ENCODE assay signal across 10 mouse cellular contexts in genomic region chr1:171248386-171249226, GRCm38 (mm10). TPM values are rescaled to one million over a fixed set of nuclear protein-coding genes. Genes with fewer than 3 reads are reported as not detected.
DNase-seq lines count a peak whose midpoint lies in the region; TF ChIP-seq lines count a peak whose summit lies in the region.
"Had no signal": no experiment of that assay in that cellular context is flagged by ENCODE, and none has a peak within 500 bp of the region (broad histone marks: within the 10 kb centered on the region; RNA-seq: fewer than 3 reads in every experiment).

No protein-coding gene starts in this region.

- H3K27ac ChIP-seq in gastrocnemius, adult 2 months = peak overlapping the region; percentile 97

- TF ChIP-seq CTCF in gastrocnemius, adult 2 months (IDR thresholded peaks at IDR 0.05) = no peak

- H3K4me3 ChIP-seq in gastrocnemius, adult 2 months = peak overlapping the region; percentile 89

- intact Hi-C loops in gastrocnemius, adult 2 months (cut with DNase I) = no loop called here
- intact Hi-C loops in gastrocnemius, postnatal 36 days (cut with DNase I) = no loop called here

- DNase-seq in gastrocnemius, adult 2 months = peak; percentile 14
- no peak for DNase-seq in gastrocnemius, postnatal 36 days
- peak; percentile 69 for DNase-seq in retina, postnatal 1 day
- no peak for DNase-seq in retina, embryonic 14.5 days (ENCODE audit: low spot score)
- DNase-seq in kidney, postnatal 10 days = peak; percentile 42
- no peak for DNase-seq in urinary bladder, postnatal 36 days (ENCODE audit: low spot score in 2 of 2)
- DNase-seq in frontal cortex, postnatal 14 days (ENCODE audit: low spot score in 2 of 2) = no peak
- no peak for DNase-seq in urinary bladder, adult 2 months (ENCODE audit: low spot score)

RNA-seq across cellular contexts. Expression of gene Adamts4, which starts 1.6 kb away (rescaled TPM):
- total RNA-seq in gastrocnemius, adult 2 months (2021) = under 1 TPM; 0.15 to 0.73 TPM
- total RNA-seq in gastrocnemius, postnatal 36 days (2021) = under 1 TPM; 0.28 to 0.54 TPM
- polyA plus RNA-seq in urinary bladder, adult 2 months (2012; rRNA removed) = 0.43 and 0.46 TPM in 2 replicates
- total RNA-seq: MEL had no signal

RNA-seq across cellular contexts. Expression of gene Ndufs2, which starts 2.6 kb away (rescaled TPM):
- 1,000 to 10,000 TPM; 1,014 to 1,063 TPM for total RNA-seq in gastrocnemius, adult 2 months (2021)
- 100 to 1,000 TPM; 874 to 989 TPM for total RNA-seq in gastrocnemius, postnatal 36 days (2021)
- 110 and 141 TPM in 2 replicates for polyA plus RNA-seq in urinary bladder, adult 2 months (2012; rRNA removed)

RNA-seq across cellular contexts. Expression of gene Fcer1g, which starts 14.4 kb away (rescaled TPM):
- 1 to 10 TPM; 2.5 to 6.1 TPM for total RNA-seq in gastrocnemius, adult 2 months (2021)
- total RNA-seq in gastrocnemius, postnatal 36 days (2021) = 1 to 10 TPM; 2.5 to 4.9 TPM
- 64.8 and 72.7 TPM in 2 replicates for polyA plus RNA-seq in urinary bladder, adult 2 months (2012; rRNA removed)

RNA-seq across cellular contexts. Expression of gene B4galt3, which starts 21.5 kb away (rescaled TPM):
- total RNA-seq in gastrocnemius, adult 2 months (2021) = 10 to 100 TPM; 12.1 to 12.5 TPM
- 10 to 100 TPM in 1 of 2 experiments, 1 to 10 TPM in 1; 9.6 to 10.5 TPM for total RNA-seq in gastrocnemius, postnatal 36 days (2021)
- 71.4 and 74.6 TPM in 2 replicates for polyA plus RNA-seq in urinary bladder, adult 2 months (2012; rRNA removed)

RNA-seq across cellular contexts. Expression of gene Apoa2, which starts 23.8 kb away (rescaled TPM):
- total RNA-seq in gastrocnemius, adult 2 months (2021) = under 1 TPM in 1 of 2 experiments, not detected in 1; 0.59 TPM
- 1 to 10 TPM in 1 of 2 experiments, not detected in 1; 1.7 TPM for total RNA-seq in gastrocnemius, postnatal 36 days (2021)
- 1.0 and 1.8 TPM in 2 replicates for polyA plus RNA-seq in urinary bladder, adult 2 months (2012; rRNA removed)
- total RNA-seq: MEL had no signal
- polyA plus RNA-seq: macrophage had no signal

Comparison
In these comparisons a context has a peak if more than half of its experiments do, and no peak if none do; other contexts are left out.
1. DNase-seq: peak in gastrocnemius, adult 2 months (single experiment), retina, postnatal 1 day (single experiment) and kidney, postnatal 10 days (single experiment); none in gastrocnemius, postnatal 36 days (0 of 2), retina, embryonic 14.5 days (single experiment), urinary bladder, postnatal 36 days (0 of 2), frontal cortex, postnatal 14 days (0 of 2) and urinary bladder, adult 2 months (single experiment).